Mouse (Mus musculus) bone marrow, adult 2 months (tissue): ENCODE data around the gene Palm.

Experiments used
- CTCF ChIP-seq: fragments of 200-500 bp; IDR thresholded peaks from 2 replicates; pipeline ENCODE4 v1.5.1; 2011; ENCODE audit warnings: low read length, control low read depth; ENCODE audit not compliant: control insufficient read depth, insufficient read depth
- POLR2A ChIP-seq: fragments of 200-500 bp; IDR thresholded peaks from 2 replicates; pipeline ENCODE4 v1.6.1; 2011; ENCODE audit warnings: low read depth, mild to moderate bottlenecking, control low read depth, low read length, borderline replicate concordance; ENCODE audit not compliant: control insufficient read depth

DNA sequence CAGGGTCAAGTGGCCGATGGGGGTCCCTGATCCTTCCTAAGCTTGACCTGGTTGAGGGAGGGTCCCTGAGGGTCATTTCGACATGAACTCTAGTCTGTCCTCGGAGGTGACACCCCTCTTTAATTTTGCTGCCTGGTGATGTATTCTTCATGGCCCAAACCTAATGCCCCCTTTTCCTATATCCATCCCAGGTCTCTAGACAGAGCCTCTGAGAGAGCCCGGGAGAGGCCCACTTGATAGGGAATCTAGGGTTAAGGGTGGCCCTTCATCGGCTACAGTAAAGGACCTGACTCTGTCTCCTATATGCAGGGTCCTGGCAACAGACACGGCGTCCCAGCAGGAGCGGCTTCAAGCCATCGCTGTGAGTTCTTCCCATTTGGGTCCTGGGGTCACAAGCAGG, 13.0 kb downstream of the Palm start:
- TF ChIP-seq CTCF (no peak), POLR2A (no peak)
